Mouse (Mus musculus): Measurements from ENCODE around the gene Gm5797.
"Not testable (repeated sequence)": the region's sequence is repeated elsewhere in the genome, so short reads cannot be mapped to it uniquely, and the experiment has no call there.

Gene Gm5797

GRCm38 (mm10) chr14:7332295-7332694 lies at the start of gene Gm5797:
Gene Gm5797, minus strand, starts transcription at chr14:7332395.
- DNase-seq, result not testable (repeated sequence)

GRCm38 (mm10) chr14:7365034-7365433 lies 32.8 kb upstream of the Gm5797 start, which contains the start of gene Gm8374:
Gene Gm8374, minus strand, starts transcription at chr14:7365134.
- DNase-seq, result not testable (repeated sequence)

GRCm38 (mm10) chr14:7315093-7315492 lies 17.1 kb downstream of the Gm5797 start:
- not testable (repeated sequence) for DNase-seq

DNA sequence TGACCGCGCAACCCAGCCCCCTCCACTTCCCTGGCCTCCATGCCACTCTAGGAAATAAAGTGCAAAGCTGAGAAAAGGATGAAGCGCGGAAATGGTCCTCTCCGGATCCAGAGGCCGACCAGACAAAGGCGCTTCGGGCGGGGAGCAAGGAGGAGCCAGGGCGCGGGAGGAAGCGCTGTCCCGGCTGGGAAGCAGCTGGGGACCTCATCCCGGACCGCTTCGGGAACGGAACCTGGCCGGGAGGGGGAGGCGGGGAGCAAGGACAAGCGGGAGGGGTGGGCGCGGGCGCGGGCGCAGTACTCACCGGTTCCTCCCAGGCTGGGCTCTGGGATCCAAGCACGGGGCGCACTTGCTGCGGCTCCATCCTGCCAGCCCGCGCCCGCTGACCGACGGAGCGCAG lies 17.5 kb downstream of the Gm5797 start, which contains the start of gene Gm3739:
Gm3739 (minus strand) TSS at position 389 of the 400 bp plus-strand sequence.
- peak; percentile 3 for DNase-seq
